Mouse (Mus musculus): ENCODE results near the gene Mdga1. TPM values are rescaled to one million over a fixed set of nuclear protein-coding genes. Genes with fewer than 3 reads are reported as not detected.

The Mdga1 gene
- polyA plus RNA-seq, 1 experiment from 2014 or later: 1.7 TPM

DNA sequence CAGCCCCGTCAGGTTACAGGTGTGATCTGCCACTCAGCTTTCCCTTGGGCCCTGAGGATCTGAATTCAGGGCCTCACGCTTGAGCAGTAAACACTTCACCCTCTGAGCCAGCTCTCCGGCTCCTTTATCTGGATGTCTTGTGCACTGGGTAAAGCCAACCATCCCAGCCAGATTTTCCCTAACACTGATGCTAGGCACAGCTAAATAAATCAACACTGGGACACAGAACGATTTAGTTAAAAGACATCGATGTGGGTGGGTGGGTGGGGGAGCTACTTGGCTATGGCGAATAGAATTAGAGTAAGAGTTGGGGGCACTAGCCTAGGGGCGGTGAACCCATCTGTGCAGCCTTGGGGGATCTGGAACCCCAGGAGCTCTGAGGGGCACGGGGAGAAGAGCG is 135.6 kb downstream of the Mdga1 start:
- Histone ChIP-seq H3K27ac (ENCODE audit: low read depth) (no peak overlapping the region), H3K4me2 (ENCODE audit: low read length) (no peak overlapping the region)

DNA sequence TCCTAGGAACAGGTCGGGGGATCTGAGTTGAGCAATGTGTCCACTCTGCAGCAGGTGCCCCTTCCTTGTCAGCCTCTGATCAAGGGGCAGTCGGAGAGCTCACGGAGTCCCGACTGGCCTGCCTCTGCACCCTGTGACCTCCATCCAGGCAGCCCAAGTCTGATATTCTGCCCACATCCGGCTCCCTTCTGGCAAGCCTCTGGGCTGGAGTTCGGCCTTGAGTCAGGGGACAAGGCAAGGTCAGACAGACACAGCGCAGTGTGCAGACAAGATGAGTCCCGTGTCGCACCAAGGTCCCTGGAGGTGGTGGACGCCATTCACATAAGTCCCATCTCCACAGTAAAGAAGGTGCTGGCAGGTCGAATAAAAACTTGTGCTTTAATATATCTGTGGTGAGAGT is 138.2 kb downstream of the Mdga1 start:
- ATAC-seq (replicated peaks; ENCODE audit: low FRiP score, low TSS enrichment, low read depth): no peak
- no peaks in the 10 kb centered on the region for H3K36me3 ChIP-seq (ENCODE audit: control insufficient read depth, insufficient read depth, low read length)
- no peak overlapping the region for H3K9ac ChIP-seq (ENCODE audit: low read length)
- H3K27me3 ChIP-seq (replicated peaks; ENCODE audit: control insufficient read depth, insufficient read depth, low read length): no peaks in the 10 kb centered on the region
- H3K4me1 ChIP-seq (replicated peaks; ENCODE audit: control insufficient read depth, insufficient read depth, low read length): no peaks in the 10 kb centered on the region
- no peak overlapping the region for H3K4me3 ChIP-seq (ENCODE audit: low read depth, low read length)
- no peak overlapping the region for H3K27ac ChIP-seq (ENCODE audit: low read depth)
- no peak for DNase-seq (ENCODE audit: low spot score)
- no peak overlapping the region for H3K4me2 ChIP-seq (ENCODE audit: low read length)
- no peaks in the 10 kb centered on the region for H3K9me3 ChIP-seq (ENCODE audit: control insufficient read depth, low read length)
- WGBS: 84% methylated on average over 11 of the region's 11 CpGs

More for the DNA sequence above, 135.6 kb downstream of the Mdga1 start:
- Histone ChIP-seq H3K27me3 (replicated peaks; ENCODE audit: control insufficient read depth, insufficient read depth, low read length) (no peaks in the 10 kb centered on the region), H3K9ac (ENCODE audit: low read length) (no peak overlapping the region), H3K4me3 (ENCODE audit: low read depth, low read length) (no peak overlapping the region), H3K4me1 (replicated peaks; ENCODE audit: control insufficient read depth, insufficient read depth, low read length) (no peaks in the 10 kb centered on the region), H3K9me3 (ENCODE audit: control insufficient read depth, low read length) (no peaks in the 10 kb centered on the region), H3K36me3 (ENCODE audit: control insufficient read depth, insufficient read depth, low read length) (no peaks in the 10 kb centered on the region)
- DNase-seq (ENCODE audit: low spot score) (no peak), ATAC-seq (replicated peaks; ENCODE audit: low FRiP score, low TSS enrichment, low read depth) (no peak)
- WGBS: 76% methylated on average over 9 of the region's 9 CpGs

DNA sequence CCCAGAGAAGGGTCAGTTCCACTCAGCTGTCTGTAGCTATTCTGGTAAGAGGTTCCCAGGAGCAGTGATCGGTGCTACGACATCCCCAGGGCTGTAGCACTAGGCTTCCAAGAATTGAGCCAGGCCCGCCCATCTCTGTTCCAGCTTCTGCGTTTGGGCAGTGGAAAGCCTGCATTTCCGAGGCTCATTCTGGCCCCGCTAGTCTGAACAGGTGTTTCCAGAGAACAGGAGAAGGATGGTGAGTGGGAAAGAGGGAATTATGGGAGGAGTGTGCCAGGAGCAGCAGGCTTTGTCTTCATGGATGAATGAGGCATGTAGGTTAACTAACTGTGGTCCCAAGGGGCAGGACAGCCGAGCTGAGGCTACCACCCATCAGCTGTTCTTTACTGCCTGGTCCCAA is 140.8 kb downstream of the Mdga1 start:
- 75% methylated on average over 7 of the region's 7 CpGs for WGBS
- no peak for ATAC-seq (replicated peaks; ENCODE audit: low FRiP score, low TSS enrichment, low read depth)
- DNase-seq (ENCODE audit: low spot score): no peak
- Histone ChIP-seq H3K27ac (ENCODE audit: low read depth) (no peak overlapping the region), H3K9me3 (ENCODE audit: control insufficient read depth, low read length) (no peaks in the 10 kb centered on the region), H3K4me1 (replicated peaks; ENCODE audit: control insufficient read depth, insufficient read depth, low read length) (no peaks in the 10 kb centered on the region), H3K36me3 (ENCODE audit: control insufficient read depth, insufficient read depth, low read length) (no peaks in the 10 kb centered on the region), H3K4me2 (ENCODE audit: low read length) (no peak overlapping the region), H3K27me3 (replicated peaks; ENCODE audit: control insufficient read depth, insufficient read depth, low read length) (no peaks in the 10 kb centered on the region), H3K4me3 (ENCODE audit: low read depth, low read length) (no peak overlapping the region), H3K9ac (ENCODE audit: low read length) (no peak overlapping the region)

DNA sequence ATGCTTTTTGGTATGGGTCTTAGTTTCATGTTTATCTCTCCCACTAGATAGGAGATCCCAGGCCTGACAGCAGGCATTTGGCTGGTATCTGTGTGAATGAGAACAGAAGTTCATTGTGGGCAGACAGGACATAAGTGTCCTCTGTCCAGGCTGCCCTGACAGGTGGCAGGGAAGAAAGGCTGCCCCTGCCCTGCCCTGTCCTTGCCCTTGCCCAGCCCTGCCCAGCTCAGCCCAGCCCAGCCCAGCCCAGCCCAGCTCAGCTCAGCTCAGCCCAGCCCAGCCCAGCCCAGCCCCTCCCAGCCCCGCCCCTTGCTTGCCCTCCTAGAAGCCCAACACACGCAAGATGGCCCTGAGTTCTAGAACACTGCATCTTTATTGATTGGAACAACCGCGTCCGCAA is 142.3 kb downstream of the Mdga1 start:
- Histone ChIP-seq H3K4me1 (replicated peaks; ENCODE audit: control insufficient read depth, insufficient read depth, low read length) (no peaks in the 10 kb centered on the region), H3K27ac (ENCODE audit: low read depth) (no peak overlapping the region), H3K36me3 (ENCODE audit: control insufficient read depth, insufficient read depth, low read length) (no peaks in the 10 kb centered on the region), H3K4me2 (ENCODE audit: low read length) (no peak overlapping the region), H3K27me3 (replicated peaks; ENCODE audit: control insufficient read depth, insufficient read depth, low read length) (no peaks in the 10 kb centered on the region), H3K4me3 (ENCODE audit: low read depth, low read length) (no peak overlapping the region), H3K9me3 (ENCODE audit: control insufficient read depth, low read length) (no peaks in the 10 kb centered on the region), H3K9ac (ENCODE audit: low read length) (no peak overlapping the region)
- WGBS: 53% methylated on average over 5 of the region's 5 CpGs
- no peak for ATAC-seq (replicated peaks; ENCODE audit: low FRiP score, low TSS enrichment, low read depth)
- no peak for DNase-seq (ENCODE audit: low spot score)

DNA sequence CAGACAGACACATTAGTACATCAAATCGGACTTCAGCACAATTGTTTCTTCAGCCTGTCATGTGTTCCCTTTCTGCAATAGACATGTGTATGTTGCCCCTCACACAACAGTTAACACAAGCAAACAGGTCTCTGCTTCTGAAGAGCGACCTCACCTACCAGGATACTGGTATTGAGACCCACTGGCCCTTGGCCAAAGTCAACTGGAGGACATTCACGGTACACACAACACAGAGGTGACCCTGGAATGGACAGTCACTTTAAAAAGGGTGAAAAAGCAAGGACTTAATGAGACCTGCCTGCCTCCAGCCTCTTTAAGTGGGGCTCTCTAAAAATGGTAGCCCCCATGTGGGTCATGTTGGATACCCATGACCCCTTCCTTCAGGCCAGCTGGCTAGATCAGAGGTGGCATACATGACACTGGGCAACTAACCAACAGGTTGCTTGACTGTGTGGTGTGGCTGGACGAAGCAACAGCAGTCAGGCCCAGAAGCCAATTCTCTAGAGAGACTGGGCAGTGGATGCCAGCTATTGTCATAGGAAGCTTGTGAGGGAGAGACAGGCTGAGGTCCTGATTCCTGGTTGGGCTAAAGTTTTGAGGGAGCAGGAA is 145.3 kb downstream of the Mdga1 start:
- Histone ChIP-seq H3K4me2 (ENCODE audit: low read length) (no peak overlapping the region), H3K27me3 (replicated peaks; ENCODE audit: control insufficient read depth, insufficient read depth, low read length) (no peaks in the 10 kb centered on the region), H3K27ac (ENCODE audit: low read depth) (no peak overlapping the region), H3K4me1 (replicated peaks; ENCODE audit: control insufficient read depth, insufficient read depth, low read length) (no peaks in the 10 kb centered on the region), H3K9ac (ENCODE audit: low read length) (no peak overlapping the region), H3K36me3 (ENCODE audit: control insufficient read depth, insufficient read depth, low read length) (no peaks in the 10 kb centered on the region), H3K4me3 (ENCODE audit: low read depth, low read length) (no peak overlapping the region), H3K9me3 (ENCODE audit: control insufficient read depth, low read length) (no peaks in the 10 kb centered on the region)
- WGBS: 83% methylated on average over 4 of the region's 4 CpGs
- DNase-seq (ENCODE audit: low spot score) (no peak), ATAC-seq (replicated peaks; ENCODE audit: low FRiP score, low TSS enrichment, low read depth) (no peak)

DNA sequence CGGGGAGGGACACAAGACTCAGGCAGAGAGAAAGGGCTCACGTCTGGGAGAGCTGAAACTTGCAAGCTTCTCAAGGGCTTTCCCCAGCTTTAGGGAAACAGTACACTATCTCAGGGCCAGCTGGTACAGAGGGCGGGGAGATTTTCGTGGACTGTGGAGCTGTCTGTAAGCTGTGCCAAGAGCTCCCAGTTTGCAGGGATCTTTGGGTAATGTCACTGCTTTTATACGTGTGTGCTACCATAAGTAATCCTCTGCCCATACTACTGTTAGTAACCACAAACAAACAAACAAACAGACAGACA is 145.7 kb downstream of the Mdga1 start:
- ATAC-seq (replicated peaks; ENCODE audit: low FRiP score, low TSS enrichment, low read depth): no peak
- H3K27ac ChIP-seq (ENCODE audit: low read depth): no peak overlapping the region
- WGBS: 48% methylated on average over 5 of the region's 5 CpGs
- DNase-seq (ENCODE audit: low spot score): no peak
- no peaks in the 10 kb centered on the region for H3K4me1 ChIP-seq (replicated peaks; ENCODE audit: control insufficient read depth, insufficient read depth, low read length)
- no peaks in the 10 kb centered on the region for H3K27me3 ChIP-seq (replicated peaks; ENCODE audit: control insufficient read depth, insufficient read depth, low read length)
- H3K36me3 ChIP-seq (ENCODE audit: control insufficient read depth, insufficient read depth, low read length): no peaks in the 10 kb centered on the region
- H3K9me3 ChIP-seq (ENCODE audit: control insufficient read depth, low read length): no peaks in the 10 kb centered on the region
- H3K4me2 ChIP-seq (ENCODE audit: low read length): no peak overlapping the region
- no peak overlapping the region for H3K9ac ChIP-seq (ENCODE audit: low read length)
- H3K4me3 ChIP-seq (ENCODE audit: low read depth, low read length): no peak overlapping the region

DNA sequence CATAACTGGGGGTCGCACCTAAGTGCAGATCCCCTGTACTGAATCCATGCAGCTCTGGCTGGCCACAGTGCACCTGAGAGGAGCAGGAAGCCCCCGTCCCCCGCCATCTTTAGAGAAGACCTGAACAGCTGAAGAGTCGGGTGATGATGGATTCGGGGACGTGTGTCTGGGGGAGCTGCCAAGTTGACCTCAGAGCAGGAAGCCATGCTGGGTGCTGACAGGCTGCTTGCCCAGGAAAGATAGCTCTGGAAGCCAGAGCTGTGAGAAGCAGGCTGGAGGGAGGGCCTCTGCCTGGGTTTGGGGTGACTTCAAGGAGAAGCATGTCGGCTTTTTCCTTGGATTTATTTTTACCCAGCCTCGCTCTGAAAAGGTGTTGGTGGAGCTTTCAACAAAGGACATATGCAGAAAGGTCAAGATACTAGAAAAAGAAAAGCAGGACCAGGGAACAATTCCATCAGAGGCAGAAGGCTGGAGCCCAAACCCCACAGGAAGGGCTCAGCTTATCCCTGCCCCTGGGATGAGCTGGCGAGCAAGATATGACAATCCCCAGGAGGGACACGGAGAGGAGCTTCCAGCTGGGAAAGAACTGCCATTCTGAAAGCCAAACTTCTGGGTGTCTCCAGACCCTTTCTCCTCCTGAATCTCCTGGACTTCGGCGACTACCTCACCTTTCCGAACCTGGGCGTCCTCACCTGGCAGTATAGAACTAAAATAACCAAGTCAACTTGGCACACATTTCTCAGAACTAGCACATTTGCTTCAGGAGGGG is 146.3 kb downstream of the Mdga1 start:
- no peak overlapping the region for H3K4me3 ChIP-seq (ENCODE audit: low read depth, low read length)
- H3K27me3 ChIP-seq (replicated peaks; ENCODE audit: control insufficient read depth, insufficient read depth, low read length): no peaks in the 10 kb centered on the region
- no peak overlapping the region for H3K4me2 ChIP-seq (ENCODE audit: low read length)
- no peak overlapping the region for H3K27ac ChIP-seq (ENCODE audit: low read depth)
- ATAC-seq (replicated peaks; ENCODE audit: low FRiP score, low TSS enrichment, low read depth) (no peak), DNase-seq (ENCODE audit: low spot score) (no peak)
- H3K9me3 ChIP-seq (ENCODE audit: control insufficient read depth, low read length): no peaks in the 10 kb centered on the region
- no peaks in the 10 kb centered on the region for H3K4me1 ChIP-seq (replicated peaks; ENCODE audit: control insufficient read depth, insufficient read depth, low read length)
- no peak overlapping the region for H3K9ac ChIP-seq (ENCODE audit: low read length)
- H3K36me3 ChIP-seq (ENCODE audit: control insufficient read depth, insufficient read depth, low read length): no peaks in the 10 kb centered on the region
- WGBS: 65% methylated on average over 14 of the region's 14 CpGs

DNA sequence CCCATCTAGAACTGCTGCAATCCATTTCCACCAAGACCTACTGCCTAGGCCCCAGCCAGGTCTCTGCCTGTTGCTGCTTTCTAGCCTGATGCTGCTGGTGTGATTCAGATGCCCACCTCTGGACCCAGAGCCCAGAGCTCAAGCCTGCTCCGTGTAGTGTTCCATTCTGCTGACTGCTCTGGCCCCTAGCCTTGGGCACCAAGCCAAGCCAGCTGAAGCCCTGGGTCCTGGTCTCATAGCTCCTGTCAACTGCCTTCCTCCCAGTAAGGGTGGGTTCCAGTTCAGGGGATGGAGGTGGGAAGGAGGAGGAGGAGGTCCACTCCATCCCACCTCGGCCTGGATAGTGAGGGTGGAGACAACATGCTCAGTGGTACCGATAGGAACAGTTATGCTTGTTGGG is 150.3 kb downstream of the Mdga1 start:
- no peak overlapping the region for H3K4me3 ChIP-seq (ENCODE audit: low read depth, low read length)
- 74% methylated on average over 3 of the region's 3 CpGs for WGBS
- no peak for ATAC-seq (replicated peaks; ENCODE audit: low FRiP score, low TSS enrichment, low read depth)
- no peaks in the 10 kb centered on the region for H3K4me1 ChIP-seq (replicated peaks; ENCODE audit: control insufficient read depth, insufficient read depth, low read length)
- H3K27ac ChIP-seq (ENCODE audit: low read depth): no peak overlapping the region
- no peak overlapping the region for H3K4me2 ChIP-seq (ENCODE audit: low read length)
- no peak overlapping the region for H3K9ac ChIP-seq (ENCODE audit: low read length)
- no peaks in the 10 kb centered on the region for H3K27me3 ChIP-seq (replicated peaks; ENCODE audit: control insufficient read depth, insufficient read depth, low read length)
- no peaks in the 10 kb centered on the region for H3K36me3 ChIP-seq (ENCODE audit: control insufficient read depth, insufficient read depth, low read length)
- no peaks in the 10 kb centered on the region for H3K9me3 ChIP-seq (ENCODE audit: control insufficient read depth, low read length)
- DNase-seq (ENCODE audit: low spot score): no peak

DNA sequence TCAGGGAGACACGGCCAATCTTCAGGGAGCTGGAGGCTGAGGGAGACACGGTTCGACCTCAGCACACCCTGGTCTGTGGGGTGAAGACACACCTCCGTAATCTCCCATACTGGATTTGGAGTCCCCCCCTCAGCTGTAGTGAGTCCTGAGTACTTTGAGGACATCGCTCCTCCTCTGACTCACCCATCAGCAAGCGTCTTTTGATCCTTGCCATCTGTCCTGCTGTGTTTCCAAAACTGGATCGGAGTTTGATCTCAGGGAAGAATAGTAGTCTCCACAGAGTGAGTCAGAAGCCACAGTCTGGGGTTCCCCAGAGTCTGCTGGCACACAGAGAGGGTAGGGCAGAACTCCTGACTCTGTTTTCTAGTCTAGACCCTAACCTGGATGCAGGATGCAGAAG is 150.9 kb downstream of the Mdga1 start:
- WGBS: 90% methylated on average over 7 of the region's 7 CpGs
- no peak overlapping the region for H3K4me3 ChIP-seq (ENCODE audit: low read depth, low read length)
- H3K4me2 ChIP-seq (ENCODE audit: low read length): no peak overlapping the region
- ATAC-seq (replicated peaks; ENCODE audit: low FRiP score, low TSS enrichment, low read depth) (no peak), DNase-seq (ENCODE audit: low spot score) (no peak)
- H3K9me3 ChIP-seq (ENCODE audit: control insufficient read depth, low read length): no peaks in the 10 kb centered on the region
- no peaks in the 10 kb centered on the region for H3K27me3 ChIP-seq (replicated peaks; ENCODE audit: control insufficient read depth, insufficient read depth, low read length)
- H3K27ac ChIP-seq (ENCODE audit: low read depth): no peak overlapping the region
- H3K36me3 ChIP-seq (ENCODE audit: control insufficient read depth, insufficient read depth, low read length): no peaks in the 10 kb centered on the region
- H3K4me1 ChIP-seq (replicated peaks; ENCODE audit: control insufficient read depth, insufficient read depth, low read length): no peaks in the 10 kb centered on the region
- no peak overlapping the region for H3K9ac ChIP-seq (ENCODE audit: low read length)

Data from intestine, embryonic 14.5 days (tissue).